Mouse (Mus musculus) embryonic facial prominence, embryonic 12.5 days (tissue): Measurements from ENCODE around the gene Lilra5. TPM values are rescaled to one million over a fixed set of nuclear protein-coding genes. Genes with fewer than 3 reads are reported as not detected.
"Not testable (repeated sequence)": the region's sequence is repeated elsewhere in the genome, so short reads cannot be mapped to it uniquely, and the experiment has no call there.

ENCODE experiments used
- ATAC-seq: fragments of 200-750 bp; cut with Nextera tagmentation; 2 replicates; pipeline ENCODE4 v1.8.0; 2017; ENCODE audit not compliant: insufficient number of reproducible peaks, insufficient read depth, low FRiP score, low TSS enrichment
- H3K27ac ChIP-seq: fragments of 300-500 bp; sonication (generic); 2 replicates; pipeline ENCODE4 v1.5.1; 2016; ENCODE audit warnings: mild to moderate bottlenecking
- H3K27me3 ChIP-seq: fragments of 300-500 bp; sonication (generic); 2 replicates; pipeline ENCODE4 v1.6.1; 2016; ENCODE audit warnings: mild to moderate bottlenecking, moderate library complexity
- H3K36me3 ChIP-seq: fragments of 300-500 bp; sonication (generic); 2 replicates; pipeline ENCODE4 v1.6.1; 2016; ENCODE audit warnings: mild to moderate bottlenecking
- H3K4me1 ChIP-seq: fragments of 300-500 bp; sonication (generic); 2 replicates; pipeline ENCODE4 v1.6.1; 2016
- H3K4me2 ChIP-seq: fragments of 300-500 bp; sonication (generic); replicated peaks from 2 replicates; pipeline ENCODE4 v1.6.1; 2016; ENCODE audit warnings: mild to moderate bottlenecking, moderate library complexity
- H3K4me3 ChIP-seq: fragments of 300-500 bp; sonication (generic); 2 replicates; pipeline ENCODE4 v1.5.1; 2016; ENCODE audit warnings: mild to moderate bottlenecking
- H3K9ac ChIP-seq: fragments of 300-500 bp; sonication (generic); 2 replicates; pipeline ENCODE4 v1.6.1; 2016; ENCODE audit warnings: mild to moderate bottlenecking, moderate library complexity
- H3K9me3 ChIP-seq: fragments of 300-500 bp; sonication (generic); 2 replicates; pipeline ENCODE4 v1.6.1; 2016; ENCODE audit warnings: mild to moderate bottlenecking, moderate library complexity
- WGBS: fragments of 180-500 bp; shearing (Covaris S2); methylation state at CpG from one replicate; pipeline ENCODE4 v1.1.7; 2016; 5-methylcytosine and 5-hydroxymethylcytosine counted together
- polyA plus RNA-seq: library from polyadenylated mRNA; unstranded; fragments of >200 nt; fragmentation: Nextera tagmentation; extraction: Ambion mirVana; gene quantifications from 2 replicates; pipeline ENCODE4 v1.2.1, GENCODE M21; 2016

The Lilra5 gene
- not detected in 2 replicates for polyA plus RNA-seq

GRCm38 (mm10) chr7:4237454-4237853, at the start of gene Lilra5:
Lilra5 (plus strand) TSS chr7:4237754.
- H3K27me3 ChIP-seq: no peaks in the 10 kb centered on the region
- H3K4me3 ChIP-seq: no peak within 1 kb of the TSS
- H3K36me3 ChIP-seq: no peaks in the 10 kb centered on the region
- H3K4me1 ChIP-seq: no peaks in the 10 kb centered on the region
- 73% methylated on average over 7 of the region's 7 CpGs for WGBS
- H3K4me2 ChIP-seq: no peak within 1 kb of the TSS
- H3K9me3 ChIP-seq: no peaks in the 10 kb centered on the region
- H3K27ac ChIP-seq: no peak within 1 kb of the TSS
- ATAC-seq: no peak
- H3K9ac ChIP-seq: no peak within 1 kb of the TSS

GRCm38 (mm10) chr7:4207126-4207525, 30.4 kb upstream of the Lilra5 start:
- no peaks in the 10 kb centered on the region for H3K9me3 ChIP-seq
- no peak for ATAC-seq
- H3K36me3 ChIP-seq: no peaks in the 10 kb centered on the region
- no peak overlapping the region for H3K9ac ChIP-seq
- no peaks in the 10 kb centered on the region for H3K4me1 ChIP-seq
- 74% methylated on average over 1 of the region's 1 CpGs for whole genome bisulfite sequencing
- no peak overlapping the region for H3K4me2 ChIP-seq
- H3K27me3 ChIP-seq: no peaks in the 10 kb centered on the region
- H3K27ac ChIP-seq: no peak overlapping the region
- H3K4me3 ChIP-seq: no peak overlapping the region

GRCm38 (mm10) chr7:4208626-4209025, 28.9 kb upstream of the Lilra5 start:
- Histone ChIP-seq H3K4me2 (no peak overlapping the region), H3K4me3 (no peak overlapping the region), H3K9ac (no peak overlapping the region), H3K36me3 (no peaks in the 10 kb centered on the region), H3K27ac (no peak overlapping the region), H3K9me3 (no peaks in the 10 kb centered on the region), H3K27me3 (no peaks in the 10 kb centered on the region), H3K4me1 (no peaks in the 10 kb centered on the region)
- 40% methylated on average over 2 of the region's 2 CpGs for WGBS
- ATAC-seq: no peak

DNA sequence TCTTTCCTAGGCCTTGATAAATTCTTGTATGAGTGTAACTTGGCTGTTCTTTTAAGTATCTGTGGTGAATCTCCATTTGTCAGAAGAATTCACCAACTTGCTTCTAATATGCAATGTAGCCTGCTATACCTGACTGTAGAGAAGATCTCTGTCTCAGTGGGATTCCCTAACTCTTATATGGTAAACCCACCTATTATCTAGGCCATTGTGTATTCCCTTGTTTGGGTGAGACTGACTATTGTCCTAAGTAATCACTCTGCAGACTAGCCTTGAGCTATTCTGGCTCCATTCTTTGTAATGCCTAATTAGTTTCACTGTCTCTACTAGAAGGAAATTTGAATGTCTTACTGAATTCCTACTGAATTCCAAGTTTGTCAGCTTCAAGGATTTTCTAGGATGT, 24.1 kb upstream of the Lilra5 start:
- H3K4me3 ChIP-seq, H3K4me2 ChIP-seq, H3K9ac ChIP-seq, H3K27me3 ChIP-seq, ATAC-seq, H3K4me1 ChIP-seq, H3K9me3 ChIP-seq, H3K27ac ChIP-seq, H3K36me3 ChIP-seq: not testable (repeated sequence)

DNA sequence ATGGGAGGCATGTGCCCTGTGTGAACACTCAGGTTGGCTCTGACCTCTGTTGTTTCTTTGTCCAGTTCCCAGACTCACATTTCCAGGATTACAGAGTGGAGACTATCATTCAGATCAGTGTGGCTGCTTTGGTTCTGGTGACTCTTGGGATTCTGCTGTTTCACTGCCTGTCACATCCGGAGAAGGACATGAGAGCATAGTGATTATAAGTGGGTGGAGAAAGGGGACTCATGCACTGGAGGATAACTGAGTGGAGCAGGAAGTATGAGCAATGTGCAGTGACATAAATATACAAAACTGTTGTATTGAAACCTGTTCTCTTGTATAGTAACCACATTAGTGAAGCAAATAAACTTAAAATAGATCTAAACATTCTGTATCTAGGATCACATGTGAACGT, 22.2 kb upstream of the Lilra5 start:
- no peak overlapping the region for H3K27ac ChIP-seq
- H3K4me3 ChIP-seq: no peak overlapping the region
- no peaks in the 10 kb centered on the region for H3K4me1 ChIP-seq
- H3K9me3 ChIP-seq: no peaks in the 10 kb centered on the region
- no peaks in the 10 kb centered on the region for H3K27me3 ChIP-seq
- H3K4me2 ChIP-seq: no peak overlapping the region
- WGBS: 78% methylated on average over 2 of the region's 2 CpGs
- no peaks in the 10 kb centered on the region for H3K36me3 ChIP-seq
- no peak for ATAC-seq
- H3K9ac ChIP-seq: no peak overlapping the region

DNA sequence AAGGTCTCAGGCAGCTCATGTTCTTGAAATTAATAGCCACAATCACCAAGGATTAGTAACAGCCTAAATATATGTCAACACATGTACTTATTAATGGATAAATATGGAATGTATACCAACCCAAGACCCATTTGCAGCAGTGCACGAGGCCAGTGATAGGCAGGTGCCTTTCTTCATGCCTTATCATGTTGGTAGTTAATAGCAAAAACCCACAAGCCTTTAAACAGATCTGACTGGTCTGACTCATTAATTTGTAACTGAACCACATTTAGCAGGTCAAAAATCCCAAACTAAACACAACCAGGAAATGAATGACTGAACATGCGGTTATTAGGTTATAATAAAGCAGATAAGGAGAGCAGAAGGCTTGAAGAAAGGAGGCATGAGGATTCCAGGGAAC, 21.7 kb upstream of the Lilra5 start:
- Histone ChIP-seq H3K4me1 (no peaks in the 10 kb centered on the region), H3K9me3 (no peaks in the 10 kb centered on the region), H3K27me3 (no peaks in the 10 kb centered on the region), H3K9ac (no peak overlapping the region), H3K4me3 (no peak overlapping the region), H3K36me3 (no peaks in the 10 kb centered on the region), H3K27ac (no peak overlapping the region), H3K4me2 (no peak overlapping the region)
- WGBS: 68% methylated on average over 2 of the region's 2 CpGs
- ATAC-seq: no peak

DNA sequence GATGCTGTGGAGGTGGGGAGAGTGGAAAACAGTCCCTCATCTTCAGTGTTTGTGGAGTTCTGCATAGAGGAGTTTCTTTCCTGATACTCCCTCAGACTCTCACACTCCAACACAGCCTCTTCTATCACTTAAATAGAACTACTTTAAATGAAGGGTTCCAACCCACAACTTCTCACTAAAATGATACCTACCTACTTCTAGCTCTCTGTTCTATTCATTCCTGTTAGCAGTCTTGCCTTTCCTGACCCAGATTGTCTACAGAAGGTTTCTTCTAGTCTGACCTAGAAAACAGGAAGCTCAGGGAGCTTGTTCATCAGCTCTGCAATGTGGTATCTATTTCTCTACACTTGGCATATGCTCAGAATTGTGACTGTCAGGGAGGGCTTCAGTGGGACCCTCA, 2.0 kb upstream of the Lilra5 start:
- H3K9ac ChIP-seq: no peak overlapping the region
- no peaks in the 10 kb centered on the region for H3K4me1 ChIP-seq
- H3K4me2 ChIP-seq: no peak overlapping the region
- no peaks in the 10 kb centered on the region for H3K9me3 ChIP-seq
- no peaks in the 10 kb centered on the region for H3K27me3 ChIP-seq
- no peak overlapping the region for H3K4me3 ChIP-seq
- H3K27ac ChIP-seq: no peak overlapping the region
- no peaks in the 10 kb centered on the region for H3K36me3 ChIP-seq
- ATAC-seq: no peak

- Histone ChIP-seq H3K9ac (no peak overlapping the region), H3K27ac (no peak overlapping the region), H3K4me1 (no peaks in the 10 kb centered on the region), H3K36me3 (no peaks in the 10 kb centered on the region), H3K4me3 (no peak overlapping the region), H3K9me3 (no peaks in the 10 kb centered on the region), H3K4me2 (no peak overlapping the region), H3K27me3 (no peaks in the 10 kb centered on the region)
- WGBS: 69% methylated on average over 6 of the region's 6 CpGs
- ATAC-seq: no peak
Measured at GRCm38 (mm10) chr7:4239038-4239721, 1.6 kb downstream of the Lilra5 start.

DNA sequence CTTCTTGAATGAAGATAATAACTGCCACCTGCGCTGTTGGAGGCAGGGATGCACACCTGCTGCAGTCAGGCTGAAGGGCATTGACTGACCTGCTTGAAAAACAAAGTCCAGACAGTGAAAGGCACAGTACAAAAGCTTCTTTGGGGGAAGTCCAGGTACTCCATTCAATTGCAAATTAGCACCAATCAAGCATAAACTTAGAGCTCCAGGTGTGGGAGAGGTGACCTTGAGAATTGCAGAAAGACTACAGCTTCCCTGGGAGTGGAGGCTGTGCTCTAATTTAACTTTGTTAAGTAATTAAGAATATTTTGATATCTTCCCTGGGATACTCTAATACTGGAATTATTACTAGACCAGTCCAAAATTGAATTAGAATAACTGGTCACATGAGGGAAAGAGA, 13.7 kb downstream of the Lilra5 start:
- not testable (repeated sequence) for H3K27me3 ChIP-seq, H3K36me3 ChIP-seq, H3K27ac ChIP-seq, H3K9me3 ChIP-seq, H3K4me2 ChIP-seq, ATAC-seq, H3K4me1 ChIP-seq, H3K4me3 ChIP-seq, H3K9ac ChIP-seq
- 76% methylated on average over 1 of the region's 1 CpGs for WGBS

DNA sequence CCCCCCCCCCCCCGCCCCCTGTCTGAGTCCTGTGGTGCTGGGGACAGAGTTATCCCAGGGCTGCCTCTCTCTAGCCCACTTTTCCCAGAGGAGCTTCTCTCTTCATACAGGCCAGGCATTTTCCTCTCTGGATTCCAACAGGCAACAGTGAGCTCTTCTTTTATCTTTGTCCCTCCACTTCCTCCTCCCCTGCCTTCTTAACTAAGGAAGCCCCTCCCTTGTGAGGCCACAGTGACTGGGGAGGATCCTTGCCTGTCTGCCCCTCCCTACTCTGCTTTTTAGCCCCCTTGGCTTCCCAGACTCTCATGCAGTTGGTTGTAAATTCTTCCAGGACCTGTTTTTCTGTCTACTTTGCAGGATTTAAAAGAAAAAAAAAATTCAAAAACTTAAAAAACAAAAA, 18.5 kb downstream of the Lilra5 start:
- not testable (repeated sequence) for H3K27ac ChIP-seq, H3K9ac ChIP-seq, H3K4me2 ChIP-seq, H3K9me3 ChIP-seq, H3K4me1 ChIP-seq, H3K36me3 ChIP-seq, ATAC-seq, H3K27me3 ChIP-seq, H3K4me3 ChIP-seq
- no CpG with 5 or more reads among the region's 1 CpGs for WGBS

- H3K9ac ChIP-seq, H3K4me1 ChIP-seq, H3K27ac ChIP-seq, H3K4me2 ChIP-seq, H3K27me3 ChIP-seq, H3K9me3 ChIP-seq, ATAC-seq, H3K4me3 ChIP-seq, H3K36me3 ChIP-seq: not testable (repeated sequence)
- 97% methylated on average over 1 of the region's 1 CpGs for WGBS
Measured at GRCm38 (mm10) chr7:4260521-4260920, 23.0 kb downstream of the Lilra5 start.

- H3K9me3 ChIP-seq, H3K36me3 ChIP-seq, H3K4me2 ChIP-seq, ATAC-seq, H3K4me1 ChIP-seq, H3K9ac ChIP-seq, H3K4me3 ChIP-seq, H3K27me3 ChIP-seq, H3K27ac ChIP-seq: not testable (repeated sequence)
- 69% methylated on average over 1 of the region's 1 CpGs for WGBS
Measured at GRCm38 (mm10) chr7:4272106-4272505, 34.6 kb downstream of the Lilra5 start.

- not testable (repeated sequence) for H3K27me3 ChIP-seq, H3K36me3 ChIP-seq, ATAC-seq, H3K9me3 ChIP-seq, H3K4me1 ChIP-seq, H3K9ac ChIP-seq, H3K27ac ChIP-seq, H3K4me3 ChIP-seq, H3K4me2 ChIP-seq
- 68% methylated on average over 2 of the region's 2 CpGs for WGBS
Measured at GRCm38 (mm10) chr7:4273874-4274273, 36.3 kb downstream of the Lilra5 start.
